Mouse (Mus musculus) cerebellum, postnatal 4 days (tissue): ENCODE measurements around the gene Sv2b.
"Not testable (repeated sequence)": the region's sequence is repeated elsewhere in the genome, so short reads cannot be mapped to it uniquely, and the experiment has no call there.

Source experiments
- DNase-seq, 2 experiments: peaks; one replicate each; pipeline ENCODE4 v3.0.0; 2022; ENCODE audit warnings: low spot score in 2 of 2, mixed read lengths in 1 of 2

Sv2b gene

DNA sequence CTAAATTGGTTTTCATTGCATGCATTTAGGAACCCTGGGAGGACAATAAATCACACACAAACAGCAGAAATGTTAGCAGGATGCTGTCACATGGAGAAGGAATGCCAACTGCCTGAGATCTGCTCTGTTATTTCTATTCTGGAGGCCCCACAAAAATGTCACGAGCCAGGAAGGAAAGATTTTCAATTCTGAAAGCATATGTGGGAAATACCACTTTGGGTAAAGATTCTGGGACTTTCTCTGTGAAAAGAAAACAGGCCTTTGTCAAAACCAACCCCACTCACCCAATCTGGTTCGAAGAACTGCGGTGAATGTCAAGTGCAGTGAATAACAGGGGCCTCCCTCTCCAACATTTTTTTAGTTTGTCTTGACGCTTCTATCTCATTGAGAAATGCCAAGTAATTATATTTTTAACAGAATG is 99.8 kb downstream of the Sv2b start:
- DNase-seq = no peak

DNA sequence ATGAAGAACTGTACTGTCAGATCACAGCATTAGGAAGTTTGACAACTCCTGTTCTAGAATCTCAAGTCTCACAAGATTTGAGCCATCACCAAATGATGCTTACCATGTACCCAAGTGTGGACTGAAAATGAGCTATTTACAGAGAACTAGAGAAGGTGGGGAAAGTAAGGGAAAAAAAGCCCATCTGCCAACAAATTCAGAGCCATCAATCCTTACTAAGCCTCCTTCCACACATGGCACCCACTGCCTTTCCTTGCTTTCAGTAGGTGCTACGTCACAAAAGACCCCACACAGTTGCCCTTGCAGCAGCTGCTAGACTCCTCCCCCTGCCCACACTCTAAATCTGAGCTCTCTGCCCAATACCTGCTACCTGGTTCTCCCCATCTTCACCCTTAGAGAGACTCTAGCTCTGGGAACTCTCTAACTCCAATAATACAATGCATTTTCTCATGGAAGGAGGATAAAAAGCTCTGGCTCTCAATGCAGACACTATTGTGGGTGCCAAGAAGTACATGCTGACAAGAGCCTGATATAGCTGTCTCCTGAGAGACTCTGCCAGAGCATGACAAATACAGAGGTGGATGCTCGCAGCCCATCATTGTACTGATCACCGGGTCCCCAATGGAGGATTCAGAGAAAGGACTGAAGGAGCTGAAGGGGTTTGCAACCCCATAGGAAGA is 101.0 kb downstream of the Sv2b start:
- no peak for DNase-seq

DNA sequence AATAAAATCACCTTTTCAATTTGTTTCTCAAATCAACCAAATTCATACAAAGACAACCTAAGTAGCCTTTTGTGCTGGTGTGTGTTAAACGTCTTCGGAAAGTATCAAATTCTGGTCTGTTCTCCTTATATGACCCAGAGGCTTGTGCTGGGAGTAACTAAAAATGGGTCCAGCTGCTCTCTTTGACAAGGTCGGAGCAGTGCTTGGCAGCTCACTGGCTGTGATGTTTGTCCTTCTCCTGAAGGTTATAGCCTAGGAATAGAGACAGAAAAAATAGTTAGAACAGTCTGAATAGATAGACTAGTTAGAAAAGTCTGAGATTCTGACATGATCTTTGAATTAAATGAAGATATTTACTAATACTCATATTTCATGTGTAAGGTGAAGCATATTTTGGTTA is 102.4 kb downstream of the Sv2b start:
- no peak for DNase-seq

DNA sequence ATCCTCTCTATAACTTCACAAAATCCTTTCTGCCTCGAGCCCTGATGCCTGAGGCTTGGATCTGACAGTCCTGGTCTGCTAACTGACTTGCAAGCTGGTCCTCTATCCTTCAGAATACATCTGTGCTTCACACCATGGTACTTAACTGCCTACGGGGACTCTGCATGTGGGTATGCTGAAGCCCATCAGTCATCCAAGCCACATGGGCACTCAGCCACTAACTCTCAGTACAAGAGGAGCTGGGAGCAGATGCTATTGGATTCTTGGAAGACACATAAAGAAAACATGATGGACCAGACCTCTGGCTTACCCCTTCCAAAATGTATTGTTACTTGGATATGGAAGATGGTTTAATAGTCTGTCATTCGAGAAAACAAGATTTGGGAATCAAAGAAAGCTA is 103.7 kb downstream of the Sv2b start:
- no peak for DNase-seq

DNA sequence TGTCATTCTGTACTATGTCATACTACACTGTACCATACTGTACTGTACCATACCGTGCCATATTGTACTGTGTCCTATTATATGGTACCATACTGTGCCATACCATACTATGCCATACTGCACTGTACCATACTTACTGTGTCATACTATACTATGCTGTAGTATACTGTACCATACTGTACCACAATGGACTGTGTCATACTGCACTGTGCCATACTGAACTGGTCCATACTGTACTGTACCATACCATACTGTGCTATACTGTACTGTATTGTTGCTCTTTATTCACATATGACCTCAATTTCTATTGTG is 114.2 kb downstream of the Sv2b start:
- DNase-seq = not testable (repeated sequence)

DNA sequence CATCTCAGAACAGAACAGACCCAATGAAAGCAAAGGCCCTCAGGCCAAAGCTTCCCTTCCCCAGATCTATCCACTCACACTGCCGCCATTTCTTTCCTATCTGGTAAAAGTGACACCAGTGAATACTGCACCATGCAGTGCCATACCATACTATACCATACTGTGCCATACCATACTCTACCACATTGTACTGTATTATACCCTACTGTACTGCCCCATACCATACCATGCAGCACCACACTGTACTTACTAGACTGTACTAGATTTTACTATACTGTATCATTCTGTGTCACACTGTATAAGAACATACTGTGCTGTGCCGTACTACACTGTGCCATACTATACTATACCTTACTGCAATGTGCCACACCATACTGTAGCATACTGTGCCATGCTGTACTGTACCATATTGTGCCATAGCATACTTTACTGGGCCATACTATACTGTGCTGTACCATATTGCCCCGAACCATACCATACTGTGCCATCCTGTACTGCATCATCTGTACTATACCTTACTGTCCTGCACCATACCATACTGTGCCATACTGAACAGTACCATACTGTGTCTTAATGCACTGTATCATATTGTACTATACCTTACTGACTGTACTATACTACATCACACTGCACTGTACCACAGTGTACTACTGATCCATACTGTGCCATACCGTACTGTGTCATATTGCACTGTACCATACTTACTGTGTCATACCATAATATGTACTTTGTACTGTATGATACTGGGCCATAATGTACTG is 114.7 kb downstream of the Sv2b start:
- DNase-seq = no peak

DNA sequence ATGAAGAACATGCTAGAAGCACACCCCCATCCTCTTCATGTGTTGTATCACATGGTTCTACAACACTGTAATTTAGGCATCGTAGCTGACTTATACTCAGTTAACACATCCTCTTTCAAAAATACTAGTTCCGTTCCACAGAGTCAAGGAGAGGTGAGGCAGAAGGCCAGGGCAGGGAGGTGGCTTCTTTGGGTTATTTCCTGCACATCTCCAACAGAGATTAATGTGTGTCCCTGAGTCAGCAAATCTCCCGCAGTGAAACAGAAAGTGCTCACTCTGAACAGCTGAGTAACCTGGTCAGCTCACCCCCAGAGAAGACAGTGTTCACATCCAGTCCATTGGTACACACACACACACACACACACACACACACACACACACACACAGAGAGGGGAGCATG is 118.9 kb downstream of the Sv2b start:
- no peak for DNase-seq

DNA sequence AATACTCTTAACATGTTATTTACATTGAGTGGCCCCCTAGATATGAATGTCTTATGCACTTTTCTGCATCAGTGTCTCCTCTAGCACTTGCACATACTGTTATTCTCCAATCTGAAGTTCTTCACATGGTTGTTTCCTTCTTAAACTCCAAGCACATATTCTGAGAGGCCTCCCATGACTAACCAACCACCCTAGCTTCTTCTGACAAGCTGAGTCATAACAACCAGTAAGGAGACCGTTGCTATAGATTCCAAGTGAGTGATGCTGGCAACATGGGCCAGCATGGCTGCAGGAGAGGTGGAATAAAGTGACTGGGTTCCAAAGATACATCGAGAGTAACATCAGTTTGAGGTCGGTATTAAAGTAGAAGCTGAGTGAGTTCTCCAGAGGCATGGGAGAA is 134.0 kb downstream of the Sv2b start:
- DNase-seq = no peak

DNA sequence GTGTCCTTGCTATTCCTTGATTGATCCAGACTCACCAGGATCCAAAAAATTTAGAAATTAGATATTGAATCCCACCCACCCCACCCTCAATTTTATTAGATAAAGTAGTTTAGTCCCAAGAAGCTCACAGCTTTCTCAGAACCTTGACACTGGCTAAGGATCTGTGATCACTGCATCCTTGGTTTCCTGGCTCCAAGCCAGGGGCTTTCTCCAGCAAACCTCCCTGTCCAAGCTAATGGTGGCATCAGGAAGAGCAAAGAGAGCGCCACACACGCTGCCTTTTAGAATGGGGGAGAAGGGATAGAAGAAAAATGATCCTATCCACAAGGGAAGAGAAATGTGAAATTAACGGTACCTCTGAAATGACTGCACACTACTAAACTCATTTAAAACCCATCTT is 141.6 kb downstream of the Sv2b start:
- DNase-seq = no peak

DNA sequence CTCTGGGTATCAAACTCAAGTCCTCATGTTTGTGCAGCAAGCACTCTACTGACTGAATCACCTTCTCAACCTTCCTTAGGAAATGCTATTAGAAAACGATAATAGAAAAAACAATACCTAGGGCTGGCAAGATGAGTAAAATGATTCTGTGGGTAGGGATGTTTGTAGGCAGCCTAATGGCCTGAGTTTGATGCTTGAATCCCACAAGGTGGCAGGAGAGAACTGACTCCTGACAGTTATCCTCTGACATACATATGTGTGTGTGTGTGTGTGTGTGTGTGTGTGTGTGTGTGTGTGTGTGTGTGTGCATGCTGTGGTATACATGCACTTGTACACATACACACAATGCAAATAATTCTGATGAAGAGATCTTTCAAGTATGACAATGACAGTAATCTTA is 161.9 kb downstream of the Sv2b start:
- DNase-seq = no peak

DNA sequence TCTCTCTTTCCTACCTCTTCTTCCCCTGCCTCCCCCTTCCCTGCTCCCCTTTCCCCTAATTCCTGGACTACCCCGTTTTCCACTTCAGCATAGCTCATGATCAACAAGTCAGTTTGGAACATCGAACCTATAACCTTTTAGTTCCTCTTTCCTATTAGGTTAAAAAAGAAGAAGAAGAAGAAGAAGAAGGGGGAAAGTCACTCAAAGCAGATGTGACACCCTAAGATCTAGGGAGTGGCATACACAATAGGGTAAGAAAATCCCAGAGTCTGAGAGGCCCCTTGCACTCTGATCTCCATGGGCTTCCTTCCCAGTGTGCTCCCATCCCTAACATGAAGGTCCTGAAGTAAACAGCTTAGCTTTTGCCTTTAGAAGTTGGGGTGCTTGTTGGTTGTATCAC is 166.3 kb downstream of the Sv2b start:
- DNase-seq = no peak

DNA sequence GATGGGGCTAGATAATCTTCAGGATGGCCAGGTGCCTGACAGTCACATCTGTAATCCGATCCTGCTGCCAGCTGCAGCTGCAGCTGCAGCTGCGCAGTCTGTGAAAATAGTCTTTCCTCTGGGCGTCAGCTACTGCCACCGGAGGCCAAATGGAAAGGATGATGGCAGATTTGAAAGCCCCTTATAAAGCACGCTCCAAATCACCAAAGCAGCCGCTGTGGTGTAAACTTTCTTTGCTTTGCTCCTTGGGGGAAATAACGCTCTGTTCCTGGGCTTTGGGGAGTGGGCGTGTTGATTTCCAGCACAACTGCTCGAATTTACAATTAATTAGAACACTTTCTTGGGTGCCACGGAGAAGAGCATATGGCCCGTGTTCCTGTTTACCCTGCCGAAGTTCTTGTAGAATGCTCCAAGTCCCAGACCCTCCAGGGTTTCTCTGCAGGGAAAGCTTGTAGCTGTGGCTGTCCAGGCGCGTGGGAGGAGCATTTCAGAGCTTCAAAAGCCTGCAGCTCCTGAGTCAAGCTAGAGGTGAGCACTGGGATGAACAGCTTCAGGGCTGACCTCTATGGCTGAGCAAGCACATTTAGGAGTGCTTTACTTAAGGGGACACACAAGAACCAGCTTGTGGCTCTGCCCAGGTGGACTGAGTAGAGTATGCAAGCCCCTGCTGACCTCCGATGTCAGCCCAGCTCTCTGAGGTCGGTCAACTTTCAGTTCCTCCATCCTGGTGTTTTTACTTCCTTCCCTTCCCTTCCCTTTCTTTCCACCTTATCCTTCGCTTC is 167.0 kb downstream of the Sv2b start:
- no peak for DNase-seq

DNA sequence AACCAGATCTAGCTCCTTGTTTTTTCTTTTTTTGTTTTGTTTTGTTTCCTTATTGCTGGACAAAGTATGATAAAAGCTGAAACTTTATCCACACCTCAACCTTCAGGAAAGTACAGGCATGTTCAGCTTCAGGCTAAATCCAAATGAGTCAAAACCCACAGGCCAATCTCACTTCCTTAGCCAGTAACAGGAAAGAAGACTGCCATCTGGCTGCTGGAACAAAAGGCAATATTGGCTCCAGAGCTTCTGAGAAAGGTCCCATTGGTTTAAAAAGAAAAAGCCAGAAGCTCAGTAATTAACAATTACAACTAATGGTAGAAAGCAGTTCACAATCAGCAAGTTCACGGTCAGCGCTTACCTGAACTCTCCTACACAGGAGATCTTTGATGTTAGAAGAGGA is 169.8 kb downstream of the Sv2b start:
- no peak for DNase-seq

DNA sequence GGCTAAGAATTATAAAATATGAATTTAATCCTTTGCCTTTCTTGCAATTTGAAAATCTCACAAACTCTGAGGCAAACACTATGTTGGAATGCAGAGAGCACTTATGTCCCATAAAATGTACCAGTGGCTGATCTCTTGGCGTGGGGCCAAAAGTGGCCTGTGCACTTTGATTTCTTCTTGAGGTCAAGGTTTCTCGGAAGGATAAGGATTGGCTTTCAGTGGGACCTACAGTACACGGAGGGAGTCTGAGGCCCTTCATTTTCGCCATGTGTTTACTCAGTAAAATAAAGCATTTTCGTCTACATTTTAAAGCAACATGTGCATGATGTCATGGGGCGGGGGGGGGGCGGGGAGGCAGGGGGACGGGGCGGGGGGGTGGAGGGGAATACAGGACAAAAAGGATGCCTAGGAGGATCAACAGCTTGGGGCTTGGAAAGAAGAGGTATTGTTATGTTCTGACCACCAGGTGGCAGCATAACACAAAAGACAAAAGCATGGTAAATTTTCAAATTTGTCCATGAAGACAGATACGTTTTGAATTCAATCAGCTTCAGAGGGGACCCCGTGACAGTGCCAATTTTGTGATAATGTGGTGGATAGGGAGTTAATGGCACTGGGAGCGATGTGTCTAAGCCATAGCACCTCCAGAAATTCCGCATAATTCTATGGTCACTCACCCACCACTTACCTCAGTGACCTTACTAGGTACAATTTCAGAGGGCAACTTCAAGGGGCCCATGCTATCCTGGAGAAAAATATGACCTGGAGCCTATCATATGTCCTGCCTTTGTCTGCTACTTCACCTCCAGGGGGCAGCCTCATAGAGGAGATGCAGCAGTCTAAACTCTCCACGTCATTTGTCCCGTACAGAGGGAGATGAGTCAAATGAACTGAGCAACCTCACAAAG is 174.1 kb downstream of the Sv2b start:
- peak in 1 of 2 experiments; percentile 54 for DNase-seq

DNA sequence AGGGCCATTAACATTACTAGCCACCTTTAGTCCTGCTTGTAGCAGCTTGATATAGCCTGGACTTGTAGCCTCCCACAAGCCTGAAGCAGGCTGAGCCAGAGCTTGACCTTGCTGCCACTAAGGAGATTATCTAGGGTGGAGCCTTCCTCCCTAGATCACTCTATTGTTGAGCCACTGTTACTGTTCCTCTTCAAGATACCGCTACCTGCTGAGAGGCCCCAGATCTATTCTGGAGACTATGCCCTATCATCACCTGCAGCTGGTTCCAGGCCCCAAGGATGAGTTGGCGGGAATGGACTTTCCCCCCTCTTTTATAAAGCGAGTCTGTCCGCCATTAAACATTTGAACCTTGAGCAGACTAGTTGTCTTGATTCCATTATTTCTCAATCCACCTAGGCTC is 181.0 kb downstream of the Sv2b start:
- DNase-seq = no peak

DNA sequence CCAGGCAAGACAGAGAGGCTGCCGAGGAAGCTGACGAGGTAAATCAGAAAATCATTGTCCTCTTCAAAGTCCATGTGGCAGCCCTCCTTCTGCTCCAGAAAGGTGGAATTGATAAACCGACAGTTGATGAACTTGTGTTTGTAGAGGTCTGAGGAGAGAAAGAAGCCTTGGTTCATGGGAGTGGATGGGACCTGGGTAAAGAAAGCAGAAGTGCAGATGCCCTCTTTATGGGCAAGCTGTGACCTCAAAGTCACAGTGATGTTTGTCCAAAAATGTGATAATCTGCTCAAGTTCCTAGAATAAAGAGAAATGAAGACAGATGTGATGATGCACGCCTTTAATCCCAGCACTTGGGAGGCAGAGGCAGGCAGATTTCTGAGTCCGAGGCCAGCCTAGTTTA is 185.0 kb downstream of the Sv2b start:
- no peak for DNase-seq

DNA sequence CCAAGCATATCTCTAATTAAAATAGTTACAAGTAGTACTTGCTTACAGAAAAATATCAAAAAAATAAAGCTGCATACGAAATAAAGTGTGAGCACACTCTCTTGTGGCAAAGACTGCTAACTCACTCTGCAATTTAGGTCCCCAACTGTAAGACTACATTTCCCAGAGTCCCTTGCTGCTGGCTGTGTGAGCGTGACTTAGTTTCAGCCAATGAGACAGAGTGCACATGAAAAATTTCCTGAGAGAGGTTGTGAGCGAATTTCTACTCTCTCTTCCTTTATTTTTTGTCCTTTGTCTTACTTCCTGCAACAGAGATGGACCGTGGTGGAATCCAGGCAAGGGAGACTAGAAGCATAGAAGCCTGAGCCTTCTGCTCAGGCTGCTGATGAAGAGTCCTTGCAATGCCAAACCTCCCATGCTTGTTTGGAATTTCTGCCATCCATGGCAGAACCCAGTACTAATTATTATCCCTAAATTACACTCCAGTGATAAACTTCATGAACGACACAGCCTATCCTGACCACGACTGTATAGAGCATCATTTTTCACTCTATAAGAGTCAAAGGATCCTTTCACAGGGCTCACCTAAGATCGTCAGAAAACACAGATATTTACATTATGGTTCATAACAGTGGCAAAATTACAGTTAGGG is 190.9 kb downstream of the Sv2b start:
- DNase-seq = no peak

DNA sequence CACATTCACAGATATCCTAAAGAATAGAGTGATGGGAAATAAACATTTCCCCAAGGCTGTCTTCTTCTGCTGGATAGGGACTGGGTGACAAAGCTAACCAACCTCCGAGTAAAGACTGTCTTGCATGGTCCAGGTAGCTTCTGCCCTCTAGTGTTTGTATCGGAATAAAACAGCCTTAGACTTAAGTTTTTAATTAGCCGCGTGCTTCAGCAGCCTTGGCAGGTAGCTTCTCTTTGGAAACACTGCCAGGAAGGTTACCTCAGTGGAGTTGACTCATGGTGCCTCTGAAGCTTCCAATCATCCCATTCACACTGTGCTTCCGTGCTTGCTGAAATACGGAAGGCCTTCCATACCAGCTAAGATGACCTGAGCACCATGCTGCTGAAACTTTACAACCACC is 198.4 kb downstream of the Sv2b start:
- peak in 1 of 2 experiments; percentile 15 for DNase-seq

DNA sequence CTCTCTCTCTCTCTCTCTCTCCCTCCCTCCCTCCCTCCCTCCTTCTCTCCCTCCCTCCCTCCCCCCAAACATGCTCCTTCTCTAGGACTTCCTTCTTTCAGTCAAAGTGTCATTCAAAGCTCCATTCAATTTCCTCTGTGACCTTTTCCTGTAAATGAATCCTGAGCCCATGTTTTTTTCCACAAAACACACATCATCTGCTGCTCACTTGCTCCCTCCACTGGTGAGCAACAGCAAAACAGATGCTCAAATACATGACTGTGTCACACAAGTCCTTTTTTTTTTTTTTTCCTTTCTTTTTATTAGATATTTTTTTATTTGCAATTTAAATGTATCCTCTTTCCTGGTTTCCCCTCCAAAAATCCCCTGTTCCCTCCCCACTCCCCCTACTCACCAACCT is 201.6 kb downstream of the Sv2b start:
- DNase-seq = peak in 1 of 2 experiments; percentile 68

DNA sequence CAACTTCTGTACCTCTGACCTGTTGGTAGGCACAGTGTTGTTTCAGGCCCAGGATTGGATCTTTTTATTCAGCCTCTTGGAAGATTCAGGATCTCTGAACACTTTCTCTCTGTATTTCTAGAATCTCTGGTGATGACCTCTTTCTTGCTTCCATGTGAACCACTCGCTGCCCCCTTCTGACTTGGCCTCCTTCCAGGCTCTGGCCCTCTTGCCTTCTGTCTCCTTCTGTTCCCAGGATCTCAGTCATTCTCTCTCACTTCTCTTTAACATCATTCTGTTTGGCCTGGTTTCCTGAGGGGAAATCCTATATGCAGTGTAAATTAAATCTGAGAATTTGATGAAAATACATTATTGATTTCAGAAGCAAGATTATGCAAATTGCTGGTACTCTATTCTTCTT is 205.2 kb downstream of the Sv2b start:
- DNase-seq = peak in 1 of 2 experiments; percentile 52
